Mouse (Mus musculus) C2C12 (cell line): ENCODE data around the gene Ctss.

Experiments
- CEBPB ChIP-seq: IDR thresholded peaks from one replicate; pipeline ENCODE4 v1.6.1; 2011; ENCODE audit warnings: low read depth, mild to moderate bottlenecking, control low read depth, moderate library complexity
- CTCF ChIP-seq: IDR thresholded peaks from one replicate; pipeline ENCODE4 v1.5.1; 2011; ENCODE audit not compliant: control insufficient read depth, insufficient read depth, insufficient read length
- FOSL1 ChIP-seq: IDR thresholded peaks from one replicate; pipeline ENCODE4 v1.8.0; 2011; ENCODE audit warnings: mild to moderate bottlenecking, low read length; ENCODE audit not compliant: poor library complexity, insufficient read depth, severe bottlenecking
- MAX ChIP-seq: IDR thresholded peaks from one replicate; pipeline ENCODE4 v1.6.1; 2011; ENCODE audit warnings: mild to moderate bottlenecking, control low read depth
- USF1 ChIP-seq: IDR thresholded peaks from one replicate; pipeline ENCODE4 v1.6.1; 2011; ENCODE audit warnings: low read depth, mild to moderate bottlenecking, control low read depth, moderate library complexity

GRCm38 (mm10) chr3:95478966-95479365 is 47.6 kb upstream of the Ctss start:
- TF ChIP-seq CTCF: no peak
- no peak for TF ChIP-seq MAX
- no peak for TF ChIP-seq FOSL1
- TF ChIP-seq USF1: no peak
- no peak for TF ChIP-seq CEBPB
